Mouse (Mus musculus): ENCODE data around the gene Isy1.

The Isy1 gene

DNA sequence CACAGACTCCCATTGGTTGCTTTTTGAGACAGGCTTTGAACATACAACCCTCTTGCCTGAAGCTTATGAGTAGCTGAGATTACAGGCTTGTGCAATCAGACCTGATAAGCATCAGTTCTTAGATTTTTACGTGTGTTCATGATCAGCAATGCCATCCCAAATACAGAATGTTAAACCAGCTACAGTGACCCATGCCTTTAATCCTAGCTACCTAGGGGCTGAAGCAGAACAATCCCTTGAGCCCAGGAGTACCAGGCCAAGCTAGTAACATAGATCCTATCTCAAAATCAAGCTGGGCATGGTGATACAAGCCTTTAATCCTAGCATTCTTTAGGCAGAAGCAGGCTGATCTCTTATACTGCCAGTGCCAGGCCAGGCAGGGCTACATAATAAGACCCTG lies 34.6 kb downstream of the Isy1 start:
- no peak for DNase-seq (ENCODE audit: low spot score)

- DNase-seq (ENCODE audit: low spot score), result no peak
Observed at GRCm38 (mm10) chr6:87802462-87802861, 36.1 kb downstream of the Isy1 start.

- no peak for DNase-seq (ENCODE audit: low spot score)
Observed at GRCm38 (mm10) chr6:87799576-87799975, 39.0 kb downstream of the Isy1 start.

GRCm38 (mm10) chr6:87797321-87797720 lies 41.3 kb downstream of the Isy1 start:
- DNase-seq (ENCODE audit: low spot score), result no peak

- no peak for DNase-seq (ENCODE audit: low spot score)
Observed at GRCm38 (mm10) chr6:87796251-87796880, 42.2 kb downstream of the Isy1 start.

- DNase-seq (ENCODE audit: low spot score), result no peak
Observed at GRCm38 (mm10) chr6:87795385-87796150, 43.0 kb downstream of the Isy1 start.

- DNase-seq (ENCODE audit: low spot score), result no peak
Observed at GRCm38 (mm10) chr6:87793821-87794510, 44.6 kb downstream of the Isy1 start.

GRCm38 (mm10) chr6:87791826-87792225 lies 46.8 kb downstream of the Isy1 start:
- DNase-seq (ENCODE audit: low spot score), result no peak

- DNase-seq (ENCODE audit: low spot score), result no peak
Observed at GRCm38 (mm10) chr6:87790779-87791480, 47.7 kb downstream of the Isy1 start.

DNA sequence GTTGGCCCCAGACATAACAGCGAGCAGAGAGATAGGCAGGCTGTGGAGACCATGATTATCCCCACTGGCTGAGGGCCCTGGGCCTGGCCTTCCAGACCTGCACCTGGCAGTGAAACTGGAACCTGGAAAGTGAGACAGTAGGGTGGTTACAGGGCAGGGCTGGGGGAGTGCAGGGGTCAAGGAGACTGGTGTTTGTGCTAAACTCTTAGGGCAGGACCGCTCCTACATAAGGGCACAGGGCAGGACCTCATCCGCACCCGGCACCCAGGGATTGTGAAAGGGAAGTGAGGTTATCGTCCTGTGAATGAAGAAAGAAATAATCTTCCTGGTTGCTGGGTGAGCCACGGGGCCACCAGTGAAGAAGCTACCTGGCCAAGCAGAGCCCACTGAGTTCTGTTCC lies 48.8 kb downstream of the Isy1 start:
- DNase-seq (ENCODE audit: low spot score), result no peak

DNA sequence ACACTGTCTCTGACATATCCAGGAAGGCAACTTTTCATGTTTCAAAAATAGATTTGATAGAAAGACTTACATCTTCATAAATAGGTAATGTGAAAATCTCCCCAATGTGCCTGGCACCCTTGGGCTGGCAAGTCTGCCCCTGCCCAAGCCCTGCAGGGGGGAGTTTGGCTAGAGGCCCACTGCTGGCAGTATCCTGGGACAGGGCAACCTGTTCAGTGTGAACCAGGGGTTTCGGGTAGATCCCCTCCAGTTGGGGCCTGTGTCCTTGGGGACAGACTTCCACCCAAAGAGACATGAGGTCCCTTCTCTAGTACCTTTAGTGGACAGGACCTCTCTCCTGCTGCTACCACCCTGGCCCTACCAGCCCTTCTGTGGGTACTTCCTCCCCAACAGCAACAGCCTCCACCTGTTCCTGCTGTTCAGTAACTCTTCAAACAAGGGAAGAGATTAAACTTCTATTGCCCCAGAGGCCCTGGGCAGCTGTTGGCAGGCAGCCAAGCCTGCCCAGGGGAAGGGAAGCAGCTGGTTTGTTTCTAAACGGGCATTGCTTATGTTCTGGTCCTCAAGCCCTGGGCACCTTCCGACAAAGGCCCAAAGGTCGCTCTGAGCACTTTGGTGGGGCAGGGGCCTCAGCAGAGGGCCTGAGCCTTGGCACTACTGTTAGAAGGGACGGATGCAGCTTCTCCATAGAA lies 49.6 kb downstream of the Isy1 start:
- no peak for DNase-seq (ENCODE audit: low spot score)

- DNase-seq (ENCODE audit: low spot score), result no peak
Observed at GRCm38 (mm10) chr6:87788266-87788895, 50.2 kb downstream of the Isy1 start.

DNA sequence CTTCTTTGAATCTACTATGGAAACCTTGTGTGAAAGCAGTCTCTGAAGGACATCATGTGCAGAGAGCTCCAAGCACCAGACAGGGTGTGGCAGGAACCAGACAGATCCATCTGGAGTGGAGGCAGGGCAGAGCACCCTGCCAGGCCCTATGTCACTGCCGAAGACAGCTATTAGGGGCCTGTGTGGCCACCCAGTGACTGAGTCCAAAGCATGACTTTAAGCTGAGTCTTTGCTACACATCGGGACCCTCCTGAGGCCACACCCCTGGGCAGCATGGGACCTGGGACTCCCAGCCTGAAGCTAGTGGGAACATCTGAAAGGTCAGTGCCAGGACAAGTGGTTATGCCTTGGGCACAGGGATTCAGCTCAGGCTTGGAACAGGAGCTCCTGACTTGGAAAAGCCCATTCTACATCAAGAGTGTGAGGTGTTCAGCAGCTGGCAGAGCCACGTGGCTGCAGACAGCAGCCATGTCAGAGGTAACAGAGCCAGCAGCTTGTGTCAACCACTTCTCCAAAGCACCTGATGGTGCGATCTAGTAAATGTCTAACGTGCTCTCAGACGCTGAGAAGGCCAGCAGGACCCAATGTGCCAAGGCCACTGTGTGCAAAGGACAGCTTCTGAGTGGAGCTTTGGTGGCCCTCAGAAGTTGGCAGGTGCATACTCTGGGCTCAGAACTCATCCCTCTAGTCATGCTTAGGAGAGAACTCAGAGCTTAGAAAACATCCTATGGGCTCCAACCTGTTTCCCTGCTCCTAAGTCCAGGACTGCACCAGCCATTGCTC lies 51.3 kb downstream of the Isy1 start:
- no peak for DNase-seq (ENCODE audit: low spot score)

DNA sequence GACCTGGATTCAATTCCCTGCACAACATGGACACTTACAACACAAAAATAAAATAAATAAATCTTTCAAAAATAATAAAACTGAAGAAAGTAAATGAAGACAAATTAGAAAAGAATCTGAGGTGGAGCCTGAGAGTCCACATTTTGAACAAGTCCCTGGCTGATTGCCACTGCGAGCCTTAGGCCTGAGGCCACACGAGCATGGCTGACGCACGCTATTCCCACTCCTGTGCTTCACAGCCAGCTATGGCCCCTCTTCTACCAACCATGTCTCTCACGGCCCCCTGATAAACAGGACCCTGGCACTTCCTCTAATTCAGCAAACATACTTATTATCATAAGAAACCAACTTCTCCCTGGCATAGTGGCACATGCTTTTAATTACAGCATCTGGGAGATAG lies 52.0 kb downstream of the Isy1 start:
- DNase-seq (ENCODE audit: low spot score), result no peak

DNA sequence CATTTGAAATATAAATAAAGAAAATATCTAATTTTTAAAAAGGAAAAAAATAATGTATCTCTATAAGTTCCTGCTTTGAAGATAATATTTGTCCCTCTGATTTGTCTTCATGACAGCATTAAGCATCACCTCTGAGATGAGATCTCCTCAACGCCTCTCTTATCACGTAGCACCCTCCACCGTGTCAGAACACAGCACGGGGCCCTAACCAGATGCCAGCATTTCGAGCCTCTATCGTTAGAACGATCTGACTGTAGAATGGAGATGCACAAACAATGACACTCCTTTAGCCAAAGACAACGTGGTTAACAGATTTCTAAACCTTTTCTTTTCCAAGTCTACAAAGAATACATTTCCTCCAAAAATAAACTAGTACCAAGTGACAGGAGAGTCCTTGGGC lies 54.6 kb downstream of the Isy1 start:
- DNase-seq (ENCODE audit: low spot score), result no peak

DNA sequence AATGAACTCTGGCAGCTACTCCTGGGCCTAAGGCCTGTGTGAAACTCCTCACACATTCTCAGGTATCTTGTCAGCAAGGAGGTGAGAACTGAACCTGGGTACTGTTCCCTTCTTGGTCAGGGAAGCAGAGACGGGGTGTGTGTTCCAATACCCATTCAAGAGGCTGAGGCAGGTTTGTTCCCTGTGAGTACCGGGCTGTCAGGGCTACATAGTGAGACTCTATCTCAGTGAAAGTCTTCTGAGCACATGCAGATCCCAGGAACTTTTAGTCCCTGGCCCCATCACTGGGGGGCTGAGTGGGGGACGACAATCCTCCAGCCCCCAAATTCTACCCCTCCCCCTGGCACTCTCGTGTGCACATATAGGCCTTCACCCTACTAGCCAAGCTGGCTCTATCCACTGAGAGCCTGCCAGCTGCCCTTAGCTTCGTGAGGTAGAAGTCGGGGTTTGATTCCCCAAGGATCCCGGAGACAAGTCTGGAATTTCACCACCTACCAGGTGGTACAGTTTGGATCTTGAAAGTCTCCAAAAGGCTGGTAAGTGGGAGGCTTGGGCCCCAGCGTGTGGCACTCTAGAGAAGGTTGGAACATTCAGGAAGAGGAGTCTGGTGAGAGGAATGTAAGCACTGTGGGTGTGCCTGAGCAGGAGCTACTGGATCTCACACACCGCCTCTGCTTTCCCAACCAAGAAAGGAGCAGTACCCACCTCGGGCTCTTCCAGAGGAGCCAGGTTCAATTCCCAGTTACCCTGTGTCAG lies 57.9 kb downstream of the Isy1 start:
- no peak for DNase-seq (ENCODE audit: low spot score)

DNA sequence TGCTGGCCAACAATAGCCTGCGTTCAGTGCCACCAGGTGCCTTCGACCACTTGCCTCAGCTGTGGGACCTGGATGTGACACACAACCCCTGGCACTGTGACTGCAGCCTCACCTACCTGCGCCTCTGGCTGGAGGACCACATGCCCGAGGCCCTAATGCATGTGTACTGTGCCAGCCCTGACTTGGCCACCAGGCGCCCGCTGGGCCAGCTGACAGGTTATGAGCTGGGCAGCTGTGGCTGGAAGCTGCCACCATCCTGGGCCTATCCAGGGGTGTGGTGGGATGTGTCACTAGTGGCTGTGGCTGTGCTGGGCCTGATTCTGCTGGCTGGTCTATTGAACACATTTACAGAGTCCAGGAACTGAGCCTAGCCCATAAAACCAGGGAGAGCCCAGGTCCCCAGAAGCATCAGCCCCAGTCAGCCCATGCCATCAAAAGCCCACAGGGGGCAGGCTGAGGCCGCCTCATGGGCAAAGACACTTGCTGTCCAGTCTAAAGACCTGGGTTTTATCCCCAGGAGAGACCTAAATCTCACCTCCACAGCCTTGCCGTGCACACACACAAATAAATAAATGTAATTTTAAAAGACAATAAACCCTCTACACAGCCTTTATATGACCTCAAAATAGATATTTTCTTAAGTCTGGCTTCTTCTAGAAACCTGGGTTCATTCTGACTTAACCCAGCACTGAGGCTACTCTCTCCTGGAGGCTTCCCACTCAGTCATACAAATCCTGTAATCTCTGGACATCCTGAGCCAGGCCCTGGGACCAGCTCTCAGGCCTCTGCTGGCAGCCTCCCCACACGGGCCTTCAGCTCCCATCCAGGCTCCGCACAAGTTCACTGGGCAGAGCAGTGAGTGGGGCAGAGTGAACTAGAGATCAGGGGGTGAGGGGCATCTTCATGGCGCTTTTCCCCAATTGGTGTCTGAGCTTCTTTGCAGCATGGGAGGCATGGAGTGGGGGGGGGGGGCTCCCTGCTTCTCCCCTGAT lies 59.1 kb downstream of the Isy1 start:
- no peak for DNase-seq (ENCODE audit: low spot score)

GRCm38 (mm10) chr6:87778294-87779173 lies 60.1 kb downstream of the Isy1 start:
- DNase-seq (ENCODE audit: low spot score), result no peak

Data from layer of hippocampus, adult 11-12 months (tissue).